Mouse (Mus musculus): ENCODE measurements at regions not wholly inside any gene's neighbourhood (a gene's known extent, or its start where the extent isn't known, plus 50 kb on each side); places are given as distances from the start of the nearest gene placed in this dataset.

DNA sequence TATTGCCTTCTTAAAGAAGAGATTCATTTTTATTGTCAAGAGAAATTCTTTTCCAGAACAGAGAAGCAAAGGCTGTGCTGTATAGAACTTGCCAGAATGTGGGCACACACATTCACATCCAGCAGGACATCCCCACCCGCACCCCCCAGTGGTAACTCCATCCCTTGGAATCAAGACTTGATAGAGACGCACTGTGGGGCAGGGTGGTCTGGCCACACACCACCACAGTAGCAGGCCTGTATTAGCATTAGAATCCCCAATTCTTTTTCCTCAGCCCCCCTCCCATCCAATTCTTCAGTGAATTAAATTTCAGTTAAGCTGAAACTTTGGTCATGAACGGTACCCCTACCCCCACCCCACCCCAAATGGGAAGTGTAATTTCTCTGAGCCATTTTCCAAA is 92.5 kb upstream of the Dio3 start:
- Histone ChIP-seq H3K27me3 (peaks cover 57% of the 10 kb centered on the region), H3K9ac (no peak overlapping the region), H3K36me3 (replicated peaks) (no peaks in the 10 kb centered on the region), H3K4me1 (peaks cover 63% of the 10 kb centered on the region), H3K4me3 (replicated peaks) (no peak overlapping the region), H3K4me2 (no peak overlapping the region), H3K9me3 (no peaks in the 10 kb centered on the region), H3K27ac (peak overlapping the region; percentile 96)
- ATAC-seq (ENCODE audit: low FRiP score) = peak; percentile 22; the same call in 1 of the 2 replicates
- WGBS = 4% methylated on average over 3 of the region's 3 CpGs

- Histone ChIP-seq H3K9me3 (no peaks in the 10 kb centered on the region), H3K4me2 (peak overlapping the region; percentile 61), H3K27me3 (peaks cover 61% of the 10 kb centered on the region), H3K4me3 (replicated peaks) (peak overlapping the region; percentile 48), H3K4me1 (peaks cover 64% of the 10 kb centered on the region), H3K27ac (peak overlapping the region; percentile 96), H3K36me3 (replicated peaks) (no peaks in the 10 kb centered on the region), H3K9ac (no peak overlapping the region)
- ATAC-seq (ENCODE audit: low FRiP score) = peak; percentile 40
- WGBS = 3% methylated on average over 10 of the region's 10 CpGs
Measured at GRCm38 (mm10) chr12:110186911-110187245, 92.0 kb upstream of the Dio3 start.

GRCm38 (mm10) chr12:110187246-110188135 is 91.4 kb upstream of the Dio3 start:
- H3K4me3 ChIP-seq (replicated peaks) = peak overlapping the region; percentile 48
- peak overlapping the region; percentile 68 for H3K9ac ChIP-seq
- peak; percentile 81 for ATAC-seq (ENCODE audit: low FRiP score)
- no peaks in the 10 kb centered on the region for H3K36me3 ChIP-seq (replicated peaks)
- H3K4me1 ChIP-seq = peaks cover 70% of the 10 kb centered on the region
- WGBS = under 1% methylated on average over 49 of the region's 49 CpGs
- H3K9me3 ChIP-seq = no peaks in the 10 kb centered on the region
- peaks cover 67% of the 10 kb centered on the region for H3K27me3 ChIP-seq
- H3K4me2 ChIP-seq = peak overlapping the region; percentile 61
- peak overlapping the region; percentile 96 for H3K27ac ChIP-seq

DNA sequence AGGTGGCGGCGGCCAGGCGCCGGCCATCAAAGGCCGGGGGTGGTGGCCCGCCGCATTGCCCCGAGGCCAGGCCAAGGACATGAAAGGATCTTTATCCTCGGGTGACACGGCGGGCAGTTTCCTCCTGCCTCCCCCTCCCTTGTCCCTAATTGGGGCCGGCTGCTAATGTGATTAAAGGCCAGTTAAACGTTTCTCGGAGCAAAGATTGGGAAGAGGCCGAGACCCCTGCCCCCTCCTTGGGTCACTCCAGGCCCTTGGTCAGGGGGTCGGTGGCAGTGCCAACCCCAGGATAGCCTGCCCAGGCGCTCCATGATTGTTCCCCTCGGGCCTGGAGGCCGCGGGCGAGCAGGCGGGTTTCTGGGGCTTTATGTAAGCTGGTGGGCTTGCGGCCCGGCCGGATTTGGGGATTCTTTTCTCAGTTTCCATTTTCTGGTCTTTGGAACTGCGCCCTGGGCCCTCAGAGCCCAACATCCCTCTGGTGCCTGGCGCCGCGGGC is 90.7 kb upstream of the Dio3 start:
- H3K27ac ChIP-seq = peak overlapping the region; percentile 96
- H3K4me2 ChIP-seq = peak overlapping the region; percentile 61
- H3K9me3 ChIP-seq = no peaks in the 10 kb centered on the region
- ATAC-seq (ENCODE audit: low FRiP score) = no peak
- H3K27me3 ChIP-seq = peaks cover 64% of the 10 kb centered on the region
- 1% methylated on average over 29 of the region's 29 CpGs for WGBS
- H3K9ac ChIP-seq = peak overlapping the region; percentile 68
- peak overlapping the region; percentile 48 for H3K4me3 ChIP-seq (replicated peaks)
- H3K36me3 ChIP-seq (replicated peaks) = no peaks in the 10 kb centered on the region
- H3K4me1 ChIP-seq = peaks cover 65% of the 10 kb centered on the region

DNA sequence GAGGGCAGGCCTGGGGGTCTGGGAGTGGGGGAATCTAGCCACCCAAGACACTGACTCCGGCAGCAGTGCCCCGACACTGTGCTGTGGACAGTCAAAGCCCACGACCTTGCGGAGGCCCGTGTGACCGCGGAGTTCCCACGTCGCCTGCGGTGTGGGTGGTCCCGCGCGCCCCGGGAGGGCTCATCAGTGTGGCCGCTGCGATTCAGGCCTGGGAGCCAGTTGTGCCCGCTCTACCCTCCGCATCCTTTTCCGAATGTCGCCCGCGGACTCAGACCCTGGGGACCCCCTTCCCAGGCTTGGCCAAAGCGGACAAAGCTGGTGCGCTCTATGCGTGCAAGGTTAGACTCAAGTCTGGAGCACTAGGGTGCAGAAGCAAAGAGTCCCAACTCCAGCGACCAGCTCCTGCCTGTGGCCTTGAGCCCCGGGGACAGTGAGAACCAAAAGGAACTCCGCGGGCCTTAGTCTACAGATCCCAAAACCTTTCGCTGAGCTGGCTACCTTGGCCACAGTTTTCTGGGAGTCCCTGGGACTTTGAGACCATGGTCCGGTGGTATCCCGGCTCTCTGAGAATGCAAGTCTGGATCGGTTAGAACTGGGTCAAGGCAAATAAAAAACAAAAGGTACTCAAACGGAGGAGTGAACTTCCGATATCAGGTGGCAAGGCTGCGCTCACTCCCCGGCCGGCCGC is 90.1 kb upstream of the Dio3 start:
- H3K36me3 ChIP-seq (replicated peaks) = no peaks in the 10 kb centered on the region
- ATAC-seq (ENCODE audit: low FRiP score) = no peak
- H3K27ac ChIP-seq = peak overlapping the region; percentile 96
- H3K4me1 ChIP-seq = peaks cover 60% of the 10 kb centered on the region
- WGBS = under 1% methylated on average over 37 of the region's 39 CpGs
- H3K9me3 ChIP-seq = no peaks in the 10 kb centered on the region
- H3K9ac ChIP-seq = peak overlapping the region; percentile 68
- peak overlapping the region; percentile 48 for H3K4me3 ChIP-seq (replicated peaks)
- H3K4me2 ChIP-seq = peak overlapping the region; percentile 61
- H3K27me3 ChIP-seq = peaks cover 68% of the 10 kb centered on the region

DNA sequence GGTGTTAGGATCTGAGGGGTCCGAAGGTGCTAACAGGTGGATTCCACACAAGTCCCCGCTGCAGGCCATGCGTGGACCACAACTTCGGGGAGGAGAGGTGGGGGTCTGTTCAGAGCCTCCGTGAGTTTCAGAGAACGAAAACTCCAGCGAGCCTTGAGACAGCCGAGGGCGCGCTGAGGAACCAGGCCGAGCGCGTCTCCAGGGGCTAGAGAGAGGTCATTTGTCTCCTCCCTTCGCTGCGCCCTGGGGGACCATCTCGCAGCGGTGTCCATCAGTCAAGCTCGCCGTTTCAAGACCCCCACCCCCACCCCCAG is 89.6 kb upstream of the Dio3 start:
- H3K27me3 ChIP-seq = peaks cover 71% of the 10 kb centered on the region
- peak overlapping the region; percentile 61 for H3K4me2 ChIP-seq
- H3K9ac ChIP-seq = peak overlapping the region; percentile 68
- WGBS = under 1% methylated on average over 19 of the region's 19 CpGs
- H3K27ac ChIP-seq = peak overlapping the region; percentile 96
- no peaks in the 10 kb centered on the region for H3K9me3 ChIP-seq
- no peaks in the 10 kb centered on the region for H3K36me3 ChIP-seq (replicated peaks)
- no peak for ATAC-seq (ENCODE audit: low FRiP score)
- H3K4me1 ChIP-seq = peaks cover 55% of the 10 kb centered on the region
- H3K4me3 ChIP-seq (replicated peaks) = peak overlapping the region; percentile 48

- WGBS = 56% methylated on average over 8 of the region's 8 CpGs
- H3K36me3 ChIP-seq (replicated peaks) = no peaks in the 10 kb centered on the region
- H3K9me3 ChIP-seq = no peaks in the 10 kb centered on the region
- peaks cover 29% of the 10 kb centered on the region for H3K4me1 ChIP-seq
- H3K27ac ChIP-seq = no peak overlapping the region
- H3K27me3 ChIP-seq = peaks cover 56% of the 10 kb centered on the region
- ATAC-seq (ENCODE audit: low FRiP score) = no peak
- no peak overlapping the region for H3K4me3 ChIP-seq (replicated peaks)
- H3K9ac ChIP-seq = no peak overlapping the region
- H3K4me2 ChIP-seq = no peak overlapping the region
Measured at GRCm38 (mm10) chr12:110192186-110192585, 86.7 kb upstream of the Dio3 start.

DNA sequence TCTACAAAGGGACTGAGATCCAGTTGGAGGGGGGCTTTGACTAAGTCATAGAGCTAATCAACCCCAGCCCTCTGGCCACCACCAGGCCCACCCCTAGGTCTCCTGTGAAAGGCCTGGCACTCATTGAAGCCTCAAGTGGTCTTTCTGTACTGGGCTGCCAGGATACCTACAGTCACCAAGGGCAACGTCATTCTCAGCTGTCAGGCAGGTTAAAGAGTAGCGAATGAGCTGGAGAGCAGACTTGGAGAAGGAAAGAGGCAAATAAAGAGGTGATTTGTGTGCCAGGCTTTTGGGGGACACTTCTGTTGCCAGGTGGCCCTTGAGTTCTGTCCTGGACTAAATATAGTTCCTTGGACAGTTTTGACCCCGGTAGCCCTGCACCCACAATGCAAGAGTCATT is 81.5 kb upstream of the Dio3 start:
- 91% methylated on average over 3 of the region's 3 CpGs for WGBS
- peaks cover 15% of the 10 kb centered on the region; the same call in 1 of the 2 replicates for H3K27me3 ChIP-seq
- H3K9ac ChIP-seq = no peak overlapping the region
- no peaks in the 10 kb centered on the region for H3K9me3 ChIP-seq
- H3K4me3 ChIP-seq (replicated peaks) = no peak overlapping the region
- no peak overlapping the region for H3K27ac ChIP-seq
- H3K4me2 ChIP-seq = no peak overlapping the region
- H3K36me3 ChIP-seq (replicated peaks) = no peaks in the 10 kb centered on the region
- ATAC-seq (ENCODE audit: low FRiP score) = no peak
- H3K4me1 ChIP-seq = peaks cover under 1% of the 10 kb centered on the region; the same call in 1 of the 2 replicates

- 90% methylated on average over 7 of the region's 7 CpGs for WGBS
- no peaks in the 10 kb centered on the region for H3K36me3 ChIP-seq (replicated peaks)
- no peak overlapping the region for H3K4me3 ChIP-seq (replicated peaks)
- no peak overlapping the region for H3K27ac ChIP-seq
- no peaks in the 10 kb centered on the region for H3K4me1 ChIP-seq
- H3K9me3 ChIP-seq = no peaks in the 10 kb centered on the region
- no peak overlapping the region for H3K9ac ChIP-seq
- ATAC-seq (ENCODE audit: low FRiP score) = no peak
- no peak overlapping the region for H3K4me2 ChIP-seq
- H3K27me3 ChIP-seq = no peaks in the 10 kb centered on the region
Measured at GRCm38 (mm10) chr12:110200471-110200870, 78.4 kb upstream of the Dio3 start.

DNA sequence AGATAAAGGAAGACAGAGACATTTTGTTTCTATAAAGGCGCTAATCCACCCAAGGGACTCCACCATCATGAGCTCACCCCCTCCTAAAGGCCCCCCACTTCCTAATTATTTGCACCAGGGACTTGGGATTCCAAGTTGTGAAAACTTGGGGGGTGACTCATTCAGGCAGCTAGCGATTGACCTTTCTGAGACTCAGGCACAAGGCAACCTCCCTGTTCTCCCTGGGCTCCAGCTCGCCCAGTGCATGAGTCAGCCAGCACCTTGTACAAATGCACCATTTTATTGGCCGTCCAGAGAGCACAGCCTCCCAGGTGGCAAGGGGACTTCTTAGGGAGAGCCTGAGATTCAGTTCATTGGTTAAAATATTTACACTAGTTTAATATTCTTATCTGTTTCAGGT is 78.0 kb upstream of the Dio3 start:
- no peak for ATAC-seq (ENCODE audit: low FRiP score)
- H3K27me3 ChIP-seq = no peaks in the 10 kb centered on the region
- H3K4me1 ChIP-seq = no peaks in the 10 kb centered on the region
- WGBS = 93% methylated on average over 4 of the region's 4 CpGs
- H3K4me2 ChIP-seq = no peak overlapping the region
- no peak overlapping the region for H3K4me3 ChIP-seq (replicated peaks)
- H3K9me3 ChIP-seq = no peaks in the 10 kb centered on the region
- no peak overlapping the region for H3K27ac ChIP-seq
- no peaks in the 10 kb centered on the region for H3K36me3 ChIP-seq (replicated peaks)
- no peak overlapping the region for H3K9ac ChIP-seq

DNA sequence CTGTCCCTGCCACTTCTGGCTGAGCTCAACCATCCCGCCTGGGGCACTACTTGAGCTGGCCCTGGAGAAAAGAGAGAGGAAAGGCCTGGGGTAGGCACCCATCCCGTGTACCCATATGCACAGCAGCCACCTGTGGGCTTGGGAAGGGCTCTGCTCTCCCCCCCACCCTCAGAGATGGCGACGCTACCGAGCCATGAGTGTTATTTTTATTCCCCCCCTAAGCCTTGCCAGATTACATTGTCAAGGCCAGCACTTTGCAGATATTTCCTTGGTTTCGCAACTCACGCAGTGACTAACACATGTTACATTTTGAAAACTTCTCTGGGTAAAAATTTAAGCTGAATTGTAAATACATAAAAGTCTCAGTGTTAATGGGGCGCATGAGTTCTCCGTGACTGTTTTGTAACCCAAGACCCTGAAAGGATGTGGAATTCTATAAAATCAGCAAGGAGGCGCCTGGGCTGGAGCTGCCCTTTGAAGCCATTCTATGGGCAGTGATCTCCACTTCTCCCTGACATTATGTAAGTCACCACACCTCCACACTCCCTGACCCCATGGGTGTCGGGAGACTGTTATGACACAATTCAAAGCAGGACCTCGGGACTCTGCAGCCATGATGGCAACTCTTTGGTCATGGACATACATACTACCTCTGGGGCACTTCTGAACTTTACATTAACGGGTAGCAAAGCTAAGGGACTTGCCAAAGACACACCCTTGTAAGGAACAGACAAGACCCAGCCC is 75.4 kb upstream of the Dio3 start:
- Histone ChIP-seq H3K4me3 (replicated peaks) (no peak overlapping the region), H3K4me2 (no peak overlapping the region), H3K27ac (no peak overlapping the region), H3K9me3 (no peaks in the 10 kb centered on the region), H3K9ac (no peak overlapping the region), H3K4me1 (peaks cover 11% of the 10 kb centered on the region), H3K27me3 (0 out of 2 replicates have a peak, but pooled peaks cover 6% of the 10 kb centered on the region), H3K36me3 (replicated peaks) (no peaks in the 10 kb centered on the region)
- 80% methylated on average over 13 of the region's 13 CpGs for WGBS
- no peak for ATAC-seq (ENCODE audit: low FRiP score)

Data from forebrain, embryonic 12.5 days (tissue).